In genomic region chr8:89241686-89242085, GRCm38 (mm10) we compare ENCODE assay signal across 26 mouse cellular contexts.
A peak's percentile ranks its signal among the peaks of the same experiment; 100 is the strongest.
DNase-seq lines count a peak whose midpoint lies in the region; ATAC-seq lines count a peak whose summit lies in the region.
"Had no signal": no experiment of that assay in that cellular context is flagged by ENCODE, and none has a peak within 500 bp of the region (broad histone marks: within the 10 kb centered on the region; RNA-seq: fewer than 3 reads in every experiment).

No protein-coding gene starts in this region.

- WGBS in forebrain, embryonic 14.5 days: 3% methylated on average over 5 of the region's 5 CpGs
- WGBS in forebrain, embryonic 15.5 days: 9% methylated on average over 5 of the region's 5 CpGs

- H3K4me1 ChIP-seq in forebrain, embryonic 14.5 days (ENCODE audit: control insufficient read depth, insufficient read depth, low read length): peaks cover 7% of the 10 kb centered on the region; the same call in 1 of the 2 replicates
- H3K4me1 ChIP-seq in forebrain, embryonic 15.5 days: peaks cover 20% of the 10 kb centered on the region
- H3K4me1 ChIP-seq: heart, embryonic 15.5 days had no signal

- no peaks in the 10 kb centered on the region for H3K27me3 ChIP-seq in forebrain, embryonic 14.5 days (replicated peaks; ENCODE audit: control insufficient read depth, insufficient read depth, low read length)
- H3K27me3 ChIP-seq in forebrain, embryonic 15.5 days: no peaks in the 10 kb centered on the region

- no peaks in the 10 kb centered on the region for H3K9me3 ChIP-seq in forebrain, embryonic 14.5 days (replicated peaks; ENCODE audit: control insufficient read depth, low read length)
- H3K9me3 ChIP-seq in forebrain, embryonic 15.5 days: no peaks in the 10 kb centered on the region
- H3K9me3 ChIP-seq: heart, embryonic 10.5 days; heart, embryonic 15.5 days; kidney, embryonic 15.5 days; neural tube, embryonic 12.5 days had no signal

- DNase-seq in forebrain, embryonic 14.5 days (ENCODE audit: low spot score): peak; percentile 42
- DNase-seq in left cerebral cortex, adult 9 months (ENCODE audit: low spot score in 2 of 2): peak; percentile 3 to 18
- DNase-seq in left cerebral cortex, postnatal 4 days: no peak
- DNase-seq in retina, postnatal 1 day: peak; percentile 18
- no peak for DNase-seq in retina, embryonic 14.5 days (ENCODE audit: low spot score)
- DNase-seq in thymus, postnatal 10 days (ENCODE audit: low spot score in 2 of 2): no peak
- DNase-seq: adrenal gland, postnatal 14 days; cerebellum, adult 18-20 months; gastrocnemius, postnatal 25 days; heart, adult 11 months; kidney, adult 18-20 months; kidney, postnatal 36 days; layer of hippocampus, postnatal 36 days; liver; lung, adult 2 months had no signal

- H3K27ac ChIP-seq in forebrain, embryonic 14.5 days (ENCODE audit: low read depth, low read length): no peak overlapping the region
- no peak overlapping the region for H3K27ac ChIP-seq in forebrain, embryonic 15.5 days (replicated peaks)
- H3K27ac ChIP-seq: heart, embryonic 10.5 days; heart, embryonic 15.5 days; kidney, embryonic 15.5 days; liver, embryonic 14.5 days; neural tube, embryonic 12.5 days had no signal

- H3K36me3 ChIP-seq in forebrain, embryonic 14.5 days (ENCODE audit: control insufficient read depth, insufficient read depth, low read length): no peaks in the 10 kb centered on the region
- H3K36me3 ChIP-seq in forebrain, embryonic 15.5 days: no peaks in the 10 kb centered on the region
- H3K36me3 ChIP-seq: heart, embryonic 10.5 days; heart, embryonic 15.5 days; kidney, embryonic 15.5 days; neural tube, embryonic 12.5 days had no signal

- no peak overlapping the region for H3K9ac ChIP-seq in forebrain, embryonic 14.5 days (ENCODE audit: low read length)
- no peak overlapping the region for H3K9ac ChIP-seq in forebrain, embryonic 15.5 days (replicated peaks)
- H3K9ac ChIP-seq: heart, embryonic 15.5 days; kidney, embryonic 15.5 days; liver, embryonic 14.5 days; neural tube, embryonic 12.5 days had no signal

- H3K4me2 ChIP-seq in forebrain, embryonic 14.5 days (ENCODE audit: low read length): no peak overlapping the region
- H3K4me2 ChIP-seq in forebrain, embryonic 15.5 days (replicated peaks): no peak overlapping the region
- H3K4me2 ChIP-seq: heart, embryonic 15.5 days; kidney, embryonic 15.5 days; neural tube, embryonic 12.5 days had no signal

- no peak overlapping the region for H3K4me3 ChIP-seq in forebrain, embryonic 14.5 days (ENCODE audit: low read depth, low read length)
- H3K4me3 ChIP-seq in forebrain, embryonic 15.5 days: no peak overlapping the region
- H3K4me3 ChIP-seq: erythroblast, embryonic 14.5 days; heart, embryonic 10.5 days; heart, embryonic 15.5 days; kidney, embryonic 15.5 days; myocyte; neural tube, embryonic 12.5 days had no signal

- no peak for ATAC-seq in forebrain, embryonic 14.5 days
- no peak for ATAC-seq in forebrain, embryonic 15.5 days (replicated peaks)
- ATAC-seq: CD4-positive, CD25-positive, alpha-beta regulatory T cell, adult 4 months; hindbrain, embryonic 16.5 days; midbrain, embryonic 16.5 days had no signal

- intact Hi-C loops in left cerebral cortex, postnatal 4 days (cut with DNase I): no loop called here

Comparison
In these comparisons a context has a peak if more than half of its experiments do, and no peak if none do; other contexts are left out.
1. DNase-seq: peak in forebrain, embryonic 14.5 days (single experiment), left cerebral cortex, adult 9 months (2 of 2) and retina, postnatal 1 day (single experiment); none in left cerebral cortex, postnatal 4 days (single experiment), retina, embryonic 14.5 days (single experiment) and thymus, postnatal 10 days (0 of 2).